22 mouse cellular contexts compared by ENCODE assay signal in the genomic region with DNA sequence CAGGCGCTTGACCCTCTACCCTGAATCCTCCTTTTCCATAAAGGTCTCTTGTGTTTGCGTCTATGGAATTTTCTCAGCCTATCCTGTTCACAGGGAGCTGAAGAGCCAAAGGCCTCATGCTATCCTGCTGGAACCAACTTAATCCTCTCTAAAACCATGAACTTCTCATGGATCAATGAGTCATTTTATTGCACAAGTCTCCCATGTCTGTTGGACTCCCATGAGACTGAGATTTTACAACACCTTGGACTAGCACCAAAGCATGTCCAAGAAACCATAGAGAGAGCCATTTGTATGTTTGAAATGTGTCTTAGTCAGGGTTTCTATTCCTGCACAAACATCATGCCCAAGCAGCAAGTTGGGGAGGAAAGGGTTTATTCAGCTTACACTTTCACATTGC. TPM values are rescaled to one million over a fixed set of nuclear protein-coding genes. Genes with fewer than 3 reads are reported as not detected.
DNase-seq lines count a peak whose midpoint lies in the region; ATAC-seq and TF ChIP-seq lines count a peak whose summit lies in the region.
"Had no signal": no experiment of that assay in that cellular context is flagged by ENCODE, and none has a peak within 500 bp of the region (broad histone marks: within the 10 kb centered on the region; RNA-seq: fewer than 3 reads in every experiment).

No protein-coding gene starts in this region.

- CTCF ChIA-PET in Patski (lab: Charles Lee) = interaction anchor here (0.9 to 1.9 kb wide), 6 partner anchors 10 to 199 kb away, joined by 3 to 4 read pairs (median 4); no protein-coding TSS in a partner anchor

- H3K4me3 ChIP-seq in intestine, postnatal 0 days (ENCODE audit: low read depth, low read length) = no peak overlapping the region
- no peak overlapping the region for H3K4me3 ChIP-seq in intestine, embryonic 16.5 days (ENCODE audit: low read length)
- no peak overlapping the region for H3K4me3 ChIP-seq in C2C12 (ENCODE audit: insufficient read depth, poor library complexity, severe bottlenecking)
- no peak overlapping the region for H3K4me3 ChIP-seq in liver, embryonic 16.5 days (ENCODE audit: low read depth, low read length)
- H3K4me3 ChIP-seq: embryonic facial prominence, embryonic 10.5 days; heart, embryonic 13.5 days; limb, embryonic 15.5 days; megakaryocyte, embryonic 14.5 days; midbrain, embryonic 13.5 days; neural tube, embryonic 12.5 days had no signal

- 0 out of 2 replicates have a peak, but pooled peaks have one; percentile 15 for ATAC-seq in intestine, postnatal 0 days
- ATAC-seq in intestine, embryonic 16.5 days = no peak
- ATAC-seq in Patski = peak; percentile 47
- ATAC-seq in liver, embryonic 16.5 days (ENCODE audit: low read depth) = no peak
- ATAC-seq: hindbrain, postnatal 0 days; midbrain, embryonic 13.5 days had no signal

- POLR2A ChIA-PET in Patski (lab: Charles Lee) = interaction anchor here (1.0 kb wide), 1 partner anchor 176 kb away, joined by 3 read pairs; no protein-coding TSS in a partner anchor

- peaks cover 52% of the 10 kb centered on the region for H3K36me3 ChIP-seq in intestine, postnatal 0 days (ENCODE audit: control insufficient read depth, insufficient read depth)
- H3K36me3 ChIP-seq in intestine, embryonic 16.5 days (ENCODE audit: control insufficient read depth, insufficient read depth, low read length) = peaks cover 9% of the 10 kb centered on the region; the same call in 1 of the 2 replicates
- peaks cover 65% of the 10 kb centered on the region for H3K36me3 ChIP-seq in C2C12 (ENCODE audit: control insufficient read depth, insufficient read depth)
- H3K36me3 ChIP-seq in liver, embryonic 16.5 days (ENCODE audit: control insufficient read depth, insufficient read depth) = peaks cover 34% of the 10 kb centered on the region

- H3K4me2 ChIP-seq in intestine, postnatal 0 days (replicated peaks; ENCODE audit: low read depth) = no peak overlapping the region
- H3K4me2 ChIP-seq in intestine, embryonic 16.5 days (ENCODE audit: low read depth, low read length) = no peak overlapping the region
- H3K4me2 ChIP-seq in liver, embryonic 16.5 days (ENCODE audit: low read depth, low read length) = no peak overlapping the region
- H3K4me2 ChIP-seq: heart, embryonic 13.5 days; limb, embryonic 15.5 days; midbrain, embryonic 13.5 days; neural tube, embryonic 12.5 days had no signal

- no peak for DNase-seq in Patski (ENCODE audit: low read depth, low spot score)
- no peak for DNase-seq in layer of hippocampus, postnatal 10 days (ENCODE audit: low spot score in 2 of 2)
- DNase-seq in layer of hippocampus, adult 9-10 months (ENCODE audit: low spot score) = no peak
- DNase-seq: cerebellum, adult 11-12 months; cerebellum, postnatal 10 days; heart, postnatal 14 days; kidney, adult 2 months; left cerebral cortex, postnatal 4 days; lung, postnatal 14 days; right cerebral cortex, postnatal 14 days had no signal

- H3K27ac ChIP-seq in intestine, postnatal 0 days (ENCODE audit: low read depth, low read length) = no peak overlapping the region
- H3K27ac ChIP-seq in intestine, embryonic 16.5 days (ENCODE audit: low read length) = no peak overlapping the region
- peak overlapping the region; percentile 50 for H3K27ac ChIP-seq in liver, embryonic 16.5 days (ENCODE audit: low read length)
- H3K27ac ChIP-seq: embryonic facial prominence, embryonic 10.5 days; hindbrain, postnatal 0 days; kidney, postnatal 0 days; limb, embryonic 15.5 days; midbrain, embryonic 13.5 days; neural tube, embryonic 12.5 days had no signal

- H3K4me1 ChIP-seq in intestine, postnatal 0 days (replicated peaks; ENCODE audit: control insufficient read depth, insufficient read depth, low read length) = no peaks in the 10 kb centered on the region
- no peaks in the 10 kb centered on the region for H3K4me1 ChIP-seq in intestine, embryonic 16.5 days (ENCODE audit: control insufficient read depth, insufficient read depth, low read length)
- H3K4me1 ChIP-seq in liver, embryonic 16.5 days (ENCODE audit: control insufficient read depth, low read depth, low read length) = peaks cover 41% of the 10 kb centered on the region
- H3K4me1 ChIP-seq: embryonic facial prominence, embryonic 10.5 days; limb, embryonic 15.5 days; midbrain, embryonic 13.5 days; neural tube, embryonic 12.5 days had no signal

- WGBS in intestine, postnatal 0 days = 93% methylated on average over 2 of the region's 2 CpGs
- 95% methylated on average over 2 of the region's 2 CpGs for WGBS in intestine, embryonic 16.5 days
- WGBS in liver, embryonic 16.5 days (ENCODE audit: insufficient replicate concordance) = 90% methylated on average over 2 of the region's 2 CpGs

- in situ Hi-C loops in Patski (cut with MboI; ENCODE audit: low pct_unique_long_range_greater_than_20kb) = no loop called here

- H3ac ChIP-seq in C2C12 (ENCODE audit: control insufficient read depth, insufficient read length, low read depth) = no peak overlapping the region

- no peaks in the 10 kb centered on the region for H3K27me3 ChIP-seq in intestine, postnatal 0 days (replicated peaks; ENCODE audit: control insufficient read depth, insufficient read depth, low read length)
- no peaks in the 10 kb centered on the region for H3K27me3 ChIP-seq in intestine, embryonic 16.5 days (replicated peaks; ENCODE audit: control insufficient read depth, insufficient read depth, low read length)
- H3K27me3 ChIP-seq in C2C12 (ENCODE audit: control insufficient read depth, insufficient read depth, insufficient read length) (no peaks in the 10 kb centered on the region), Patski (no peaks in the 10 kb centered on the region)
- no peaks in the 10 kb centered on the region for H3K27me3 ChIP-seq in liver, embryonic 16.5 days (ENCODE audit: control insufficient read depth, insufficient read depth, low read depth, low read length)
- H3K27me3 ChIP-seq: heart, embryonic 13.5 days; limb, embryonic 15.5 days; megakaryocyte, embryonic 14.5 days; midbrain, embryonic 13.5 days; neural tube, embryonic 12.5 days had no signal

- TF ChIP-seq CTCF in intestine, postnatal 0 days (IDR thresholded peaks at IDR 0.05; ENCODE audit: low read depth) = no peak
- no peak for TF ChIP-seq CTCF in C2C12 (IDR thresholded peaks at IDR 0.05; ENCODE audit: control insufficient read depth, insufficient read depth, insufficient read length)
- no peak for TF ChIP-seq CTCF in Patski (IDR thresholded peaks at IDR 0.05)

- H3K9ac ChIP-seq in intestine, postnatal 0 days (ENCODE audit: low read depth, low read length) = no peak overlapping the region
- no peak overlapping the region for H3K9ac ChIP-seq in intestine, embryonic 16.5 days (ENCODE audit: low read depth, low read length)
- H3K9ac ChIP-seq in liver, embryonic 16.5 days (ENCODE audit: low read depth, low read length) = no peak overlapping the region
- H3K9ac ChIP-seq: limb, embryonic 15.5 days; midbrain, embryonic 13.5 days; neural tube, embryonic 12.5 days had no signal

- no peaks in the 10 kb centered on the region for H3K79me3 ChIP-seq in C2C12 (ENCODE audit: low read depth)

- H3K79me2 ChIP-seq in C2C12 (ENCODE audit: control insufficient read depth, insufficient read depth) = peaks cover 11% of the 10 kb centered on the region

- H3K9me3 ChIP-seq in intestine, postnatal 0 days (ENCODE audit: control insufficient read depth) = no peaks in the 10 kb centered on the region
- H3K9me3 ChIP-seq in intestine, embryonic 16.5 days (ENCODE audit: control insufficient read depth, low read length) = no peaks in the 10 kb centered on the region
- no peaks in the 10 kb centered on the region for H3K9me3 ChIP-seq in liver, embryonic 16.5 days (replicated peaks; ENCODE audit: control insufficient read depth, low read length)
- H3K9me3 ChIP-seq: embryonic facial prominence, embryonic 10.5 days; heart, embryonic 13.5 days; limb, embryonic 15.5 days; megakaryocyte, embryonic 14.5 days; midbrain, embryonic 13.5 days; neural tube, embryonic 12.5 days had no signal

TF ChIP-seq in C2C12, 6 proteins besides CTCF, POLR2A, EP300 and RAD21:
- TF ChIP-seq CEBPB (IDR thresholded peaks at IDR 0.05; ENCODE audit: low read depth) (peak; percentile 85), USF1 (IDR thresholded peaks at IDR 0.05; ENCODE audit: low read depth) (no peak)

RNA-seq across cellular contexts. Expression of a gene that starts 22.1 kb away (rescaled TPM):
- polyA plus RNA-seq in intestine, postnatal 0 days (2015; fragmentation: Nextera tagmentation; extraction: Ambion mirVana) = 153 and 156 TPM in 2 replicates
- 250 and 270 TPM in 2 replicates for polyA plus RNA-seq in intestine, embryonic 16.5 days (2015; fragmentation: Nextera tagmentation; extraction: Ambion mirVana)
- polyA plus RNA-seq in C2C12 (2012; fragmentation: generic; extraction: Trizol) = 142 TPM
- 290 TPM for polyA plus RNA-seq in Patski (2021)
- polyA plus RNA-seq in liver, embryonic 16.5 days (2015; fragmentation: Nextera tagmentation; extraction: Ambion mirVana) = 108 and 118 TPM in 2 replicates
- total RNA-seq in layer of hippocampus, postnatal 10 days (2021) = 100 to 1,000 TPM; 325 to 333 TPM

RNA-seq across cellular contexts. Expression of a gene that starts 26.2 kb away (rescaled TPM):
- 225 and 241 TPM in 2 replicates for polyA plus RNA-seq in intestine, postnatal 0 days (2015; fragmentation: Nextera tagmentation; extraction: Ambion mirVana)
- 273 and 289 TPM in 2 replicates for polyA plus RNA-seq in intestine, embryonic 16.5 days (2015; fragmentation: Nextera tagmentation; extraction: Ambion mirVana)
- polyA plus RNA-seq in C2C12 (2012; fragmentation: generic; extraction: Trizol) = 7.1 TPM
- 46.1 TPM for polyA plus RNA-seq in Patski (2021)
- polyA plus RNA-seq in liver, embryonic 16.5 days (2015; fragmentation: Nextera tagmentation; extraction: Ambion mirVana) = 6.2 and 7.4 TPM in 2 replicates
- 10 to 100 TPM; 46.2 to 72.2 TPM for total RNA-seq in layer of hippocampus, postnatal 10 days (2021)

RNA-seq across cellular contexts. Expression of a gene that starts 58.2 kb away (rescaled TPM):
- 27.8 and 28.2 TPM in 2 replicates for polyA plus RNA-seq in intestine, postnatal 0 days (2015; fragmentation: Nextera tagmentation; extraction: Ambion mirVana)
- 22.1 and 22.6 TPM in 2 replicates for polyA plus RNA-seq in intestine, embryonic 16.5 days (2015; fragmentation: Nextera tagmentation; extraction: Ambion mirVana)
- polyA plus RNA-seq in C2C12 (2012; fragmentation: generic; extraction: Trizol) (13.2 TPM), Patski (2021) (30.8 TPM)
- polyA plus RNA-seq in liver, embryonic 16.5 days (2015; fragmentation: Nextera tagmentation; extraction: Ambion mirVana) = 43.6 and 44.1 TPM in 2 replicates
- total RNA-seq in layer of hippocampus, postnatal 10 days (2021) = 10 to 100 TPM; 66.1 to 71.6 TPM

Comparison
In these comparisons a context has a peak if more than half of its experiments do, and no peak if none do; other contexts are left out.
1. ATAC-seq: peak in intestine, postnatal 0 days (single experiment) and Patski (single experiment); none in intestine, embryonic 16.5 days (single experiment) and liver, embryonic 16.5 days (single experiment).